Mouse (Mus musculus): ENCODE data around the gene Tsfm.

Tsfm gene

GRCm38 (mm10) chr10:127041774-127042338 lies 11.2 kb upstream of the Tsfm start:
- peak; percentile 85 to 86 for DNase-seq (ENCODE audit: low spot score in 2 of 2)

GRCm38 (mm10) chr10:127041274-127041766 lies 10.7 kb upstream of the Tsfm start, which contains the start of the genes Mettl1 and Eef1akmt3:
Mettl1 (plus strand) TSS chr10:127041414.
Eef1akmt3 (minus strand) TSS chr10:127041513.
- DNase-seq (ENCODE audit: low spot score in 2 of 2): no peak

GRCm38 (mm10) chr10:127040569-127041214 lies 10.1 kb upstream of the Tsfm start:
- peak in 1 of 2 experiments; percentile 42 for DNase-seq (ENCODE audit: low spot score in 2 of 2)

GRCm38 (mm10) chr10:127037641-127038040 lies 7.0 kb upstream of the Tsfm start:
- no peak for DNase-seq (ENCODE audit: low spot score in 2 of 2)

GRCm38 (mm10) chr10:127036273-127036672 lies 5.6 kb upstream of the Tsfm start:
- DNase-seq (ENCODE audit: low spot score in 2 of 2): no peak

GRCm38 (mm10) chr10:127033301-127033741 lies 2.7 kb upstream of the Tsfm start:
- no peak for DNase-seq (ENCODE audit: low spot score in 2 of 2)

GRCm38 (mm10) chr10:127018422-127018821 lies 12.2 kb downstream of the Tsfm start:
- no peak for DNase-seq (ENCODE audit: low spot score in 2 of 2)

- no peak for DNase-seq (ENCODE audit: low spot score in 2 of 2)
Measured at GRCm38 (mm10) chr10:127017071-127017470, 13.6 kb downstream of the Tsfm start.

GRCm38 (mm10) chr10:127016488-127016887 lies 14.2 kb downstream of the Tsfm start:
- no peak for DNase-seq (ENCODE audit: low spot score in 2 of 2)

- DNase-seq (ENCODE audit: low spot score in 2 of 2): no peak
Measured at GRCm38 (mm10) chr10:127003806-127004205, 26.8 kb downstream of the Tsfm start.

GRCm38 (mm10) chr10:127003334-127003733 lies 27.3 kb downstream of the Tsfm start:
- DNase-seq (ENCODE audit: low spot score in 2 of 2): no peak

- DNase-seq (ENCODE audit: low spot score in 2 of 2): no peak
Measured at GRCm38 (mm10) chr10:127002765-127003164, 27.9 kb downstream of the Tsfm start.

GRCm38 (mm10) chr10:127002056-127002455 lies 28.6 kb downstream of the Tsfm start:
- DNase-seq (ENCODE audit: low spot score in 2 of 2): no peak

- DNase-seq (ENCODE audit: low spot score in 2 of 2): no peak
Measured at GRCm38 (mm10) chr10:127001297-127001696, 29.3 kb downstream of the Tsfm start.

- DNase-seq (ENCODE audit: low spot score in 2 of 2): no peak
Measured at GRCm38 (mm10) chr10:127000529-127000928, 30.1 kb downstream of the Tsfm start, which contains the start of gene Avil. Avil (plus strand) TSS chr10:127000709.

GRCm38 (mm10) chr10:126997340-126998113 lies 33.1 kb downstream of the Tsfm start:
- DNase-seq (ENCODE audit: low spot score in 2 of 2): no peak

- DNase-seq (ENCODE audit: low spot score in 2 of 2): no peak
Measured at GRCm38 (mm10) chr10:126993621-126994020, 37.0 kb downstream of the Tsfm start.

- no peak for DNase-seq (ENCODE audit: low spot score in 2 of 2)
Measured at GRCm38 (mm10) chr10:126991676-126992075, 39.0 kb downstream of the Tsfm start.

GRCm38 (mm10) chr10:126990313-126991056 lies 40.2 kb downstream of the Tsfm start:
- DNase-seq (ENCODE audit: low spot score in 2 of 2): peak; percentile 76 to 81

GRCm38 (mm10) chr10:126988513-126989165 lies 42.0 kb downstream of the Tsfm start:
- DNase-seq (ENCODE audit: low spot score in 2 of 2): no peak

Data from frontal cortex, postnatal 25 days (tissue).